Mouse (Mus musculus) liver, adult 2 months (tissue): ENCODE results near the gene Kif26b.

Experiments
- CTCF ChIP-seq: fragments of 200-500 bp; IDR thresholded peaks from 2 replicates; pipeline ENCODE4 v1.5.1; 2011; ENCODE audit warnings: low read depth, low read length, control low read depth
- POLR2A ChIP-seq: fragments of 200-500 bp; IDR thresholded peaks from 2 replicates; pipeline ENCODE4 v1.6.1; 2011; ENCODE audit warnings: low read length, control low read depth; ENCODE audit not compliant: insufficient read depth; ENCODE audit errors: extremely low read depth

DNA sequence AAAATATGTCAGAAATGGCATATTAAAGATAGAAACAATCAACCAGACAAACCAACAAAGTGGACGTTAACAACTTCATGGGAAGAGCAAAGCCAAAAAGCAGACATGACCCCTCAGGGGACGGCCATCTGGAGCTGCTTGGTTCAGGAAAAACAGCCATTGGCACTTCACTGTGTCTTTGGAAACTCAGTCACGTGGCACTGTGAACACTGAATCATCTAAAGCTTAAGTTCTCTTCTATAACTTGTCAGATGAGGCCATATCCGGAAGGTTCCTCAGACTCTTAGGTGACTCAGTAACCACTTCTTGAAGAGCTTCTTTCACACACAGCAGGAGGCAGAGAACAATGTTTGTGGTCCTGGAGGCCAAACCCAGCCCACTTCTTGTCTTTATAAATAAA, 126.6 kb downstream of the Kif26b start:
- TF ChIP-seq CTCF (no peak), POLR2A (no peak)
